Mouse (Mus musculus) embryo, embryonic 10.5 days (tissue): Measurements from ENCODE around the gene Mis18bp1.
"Not testable (repeated sequence)": the region's sequence is repeated elsewhere in the genome, so short reads cannot be mapped to it uniquely, and the experiment has no call there.

Experiments
- DNase-seq: peaks from one replicate; pipeline ENCODE4 v3.0.0-alpha.2; 2015; ENCODE audit warnings: low spot score

Gene Mis18bp1

GRCm38 (mm10) chr12:65172021-65172951 is at the start of gene Mis18bp1:
TSS of gene Mis18bp1 (minus strand) at chr12:65172604.
- peak; percentile 97 for DNase-seq

GRCm38 (mm10) chr12:65216404-65216840 is 44.0 kb upstream of the Mis18bp1 start:
- no peak for DNase-seq

DNA sequence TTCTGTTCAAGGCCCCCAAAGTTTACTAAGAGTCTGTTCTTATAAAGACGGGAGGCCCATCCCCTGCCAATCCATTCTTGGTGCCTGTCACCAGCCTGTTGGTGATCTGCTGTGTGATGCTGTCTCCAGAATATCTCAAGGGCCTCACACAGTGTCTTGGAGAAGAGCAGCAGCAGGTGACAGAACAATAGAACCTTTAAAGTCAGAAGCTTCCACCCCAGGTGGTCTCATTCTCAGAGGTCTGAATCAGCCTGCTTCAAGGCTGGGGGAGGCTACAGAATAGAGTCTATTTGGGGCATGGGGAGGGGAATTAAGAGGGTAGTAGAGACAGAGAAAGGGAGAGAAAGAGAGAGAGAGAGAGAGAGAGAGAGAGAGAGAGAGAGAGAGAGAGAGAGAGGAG is 34.0 kb upstream of the Mis18bp1 start:
- DNase-seq, result no peak

- no peak for DNase-seq
These were observed 29.4 kb upstream of the Mis18bp1 start for GRCm38 (mm10) chr12:65201812-65202211.

- no peak for DNase-seq
These were observed 21.7 kb upstream of the Mis18bp1 start for GRCm38 (mm10) chr12:65194003-65194530.

DNA sequence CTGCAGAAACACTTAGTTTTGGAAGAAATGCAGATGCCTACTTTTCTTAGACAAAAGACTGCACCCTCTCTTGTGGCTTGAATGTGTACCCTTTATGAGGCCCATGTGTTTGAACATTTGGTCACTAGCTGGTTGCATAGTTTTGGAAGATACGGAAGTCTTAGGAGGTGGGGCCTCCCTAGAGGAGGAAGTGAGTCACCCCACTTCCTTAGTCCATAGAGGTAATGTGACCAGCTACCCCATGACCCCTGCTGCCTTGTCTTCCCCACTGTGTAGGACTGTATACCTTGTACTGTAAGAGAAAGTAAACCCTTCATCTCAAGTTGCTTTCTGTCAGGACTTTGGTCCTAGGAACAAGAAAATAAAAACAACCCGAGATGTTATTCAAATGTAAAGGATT is 16.8 kb upstream of the Mis18bp1 start:
- no peak for DNase-seq

DNA sequence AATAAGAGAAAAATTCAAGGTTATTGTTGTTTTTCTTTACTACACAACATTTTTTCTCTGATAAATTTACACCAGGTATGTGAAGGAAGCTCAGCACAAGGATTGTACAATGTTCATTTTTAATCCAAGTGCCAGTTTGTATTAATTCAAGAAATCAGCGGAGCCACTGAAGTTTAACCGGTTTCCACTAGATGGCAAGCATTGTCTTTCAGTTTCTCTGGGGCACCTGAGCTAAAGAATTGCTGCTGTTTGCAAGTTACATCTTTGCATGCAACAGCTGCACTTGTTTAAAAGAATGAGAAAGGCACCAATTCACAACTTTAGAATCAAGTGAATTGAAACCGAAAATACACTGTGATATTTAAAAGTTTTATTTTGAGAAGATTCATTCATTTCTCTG is 15.0 kb upstream of the Mis18bp1 start:
- DNase-seq, result peak; percentile 24

DNA sequence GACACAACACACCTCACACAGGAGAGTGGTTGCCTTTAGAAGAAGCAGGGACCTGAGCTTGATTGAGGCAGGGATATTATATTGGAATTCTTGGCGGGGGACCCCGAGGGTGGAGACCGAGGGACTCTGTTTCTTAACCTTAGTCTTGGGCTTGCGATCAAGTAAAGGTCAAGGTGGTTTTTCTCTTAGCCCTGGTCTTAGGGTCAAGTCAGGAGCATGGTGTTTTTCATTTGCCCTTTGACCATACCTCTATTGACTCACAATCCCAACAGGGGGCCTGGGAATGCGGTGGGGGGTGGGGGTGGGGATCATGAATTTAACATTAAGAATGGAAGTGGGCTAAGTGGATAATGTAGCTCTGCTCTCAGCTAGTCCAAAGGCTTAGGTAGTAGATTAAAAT is 1.3 kb upstream of the Mis18bp1 start:
- no peak for DNase-seq

GRCm38 (mm10) chr12:65172959-65173358 is 555 bp upstream of the Mis18bp1 start:
- DNase-seq, result not testable (repeated sequence)

DNA sequence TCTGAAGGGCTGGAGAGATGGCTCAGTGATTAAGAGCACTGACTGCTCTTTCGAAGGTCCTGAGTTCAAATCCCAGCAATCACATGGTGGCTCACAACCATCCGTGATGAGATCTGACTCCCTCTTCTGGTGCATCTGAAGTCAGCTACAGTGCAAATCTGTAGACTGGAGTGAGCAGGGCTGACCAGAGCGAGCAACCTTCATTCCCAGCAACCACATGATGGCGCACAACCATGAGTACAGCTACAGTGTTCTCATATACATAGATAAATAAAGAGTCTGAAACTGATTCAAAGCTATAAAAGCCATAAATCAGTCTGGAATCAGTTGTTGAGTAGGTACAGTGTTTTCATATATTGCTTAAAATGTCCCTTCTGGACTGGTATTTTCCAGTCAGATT is 36.3 kb downstream of the Mis18bp1 start:
- not testable (repeated sequence) for DNase-seq

- DNase-seq, result no peak
These were observed 53.0 kb downstream of the Mis18bp1 start for GRCm38 (mm10) chr12:65119451-65119850.

DNA sequence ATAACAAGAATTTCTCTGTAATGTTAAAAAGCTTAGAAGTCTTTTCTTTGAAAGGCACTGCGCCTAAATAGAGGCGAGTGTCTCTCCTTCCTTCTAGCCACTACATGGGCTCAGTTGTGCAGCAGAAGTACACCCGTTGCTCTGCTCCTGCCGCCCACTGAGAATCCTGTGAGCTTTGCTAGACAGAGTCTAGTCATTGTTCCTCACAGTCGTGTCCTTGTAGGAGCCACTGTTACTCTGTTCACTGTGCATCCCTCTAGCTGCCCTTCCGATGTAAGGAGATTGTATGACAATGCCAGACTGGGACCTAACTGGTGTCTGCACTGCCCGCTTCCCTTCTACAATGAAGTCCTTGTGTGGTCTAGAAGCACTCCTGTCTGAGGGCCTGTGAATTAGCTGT is 53.4 kb downstream of the Mis18bp1 start:
- no peak for DNase-seq

GRCm38 (mm10) chr12:65114978-65115377 is 57.4 kb downstream of the Mis18bp1 start:
- DNase-seq, result not testable (repeated sequence)

- DNase-seq, result no peak
These were observed 58.5 kb downstream of the Mis18bp1 start for GRCm38 (mm10) chr12:65113925-65114324.

GRCm38 (mm10) chr12:65112811-65113210 is 59.6 kb downstream of the Mis18bp1 start:
- no peak for DNase-seq

- DNase-seq, result no peak
These were observed 60.9 kb downstream of the Mis18bp1 start for GRCm38 (mm10) chr12:65111503-65111902.

- no peak for DNase-seq
These were observed 63.7 kb downstream of the Mis18bp1 start for GRCm38 (mm10) chr12:65108746-65109145.
